Mouse (Mus musculus) myocyte (in vitro differentiated cells): ENCODE measurements around the gene Sdk1. TPM values are rescaled to one million over a fixed set of nuclear protein-coding genes. Genes with fewer than 3 reads are reported as not detected.

Experiments used
- H3K27me3 ChIP-seq: one replicate; pipeline ENCODE4 v1.6.1; 2011; ENCODE audit not compliant: control insufficient read depth, insufficient read depth, insufficient read length
- H3K36me3 ChIP-seq: one replicate; pipeline ENCODE4 v1.6.1; 2011; ENCODE audit not compliant: control insufficient read depth, insufficient read depth
- H3K4me2 ChIP-seq: one replicate; pipeline ENCODE4 v1.6.1; 2011; ENCODE audit warnings: low read depth, control low read depth
- H3K4me3 ChIP-seq: one replicate; pipeline ENCODE4 v1.5.1; 2011; ENCODE audit warnings: mild to moderate bottlenecking, control low read depth, moderate library complexity
- H3K79me2 ChIP-seq: one replicate; pipeline ENCODE4 v1.6.1; 2011; ENCODE audit not compliant: control insufficient read depth, insufficient read depth
- H3ac ChIP-seq: one replicate; pipeline ENCODE4 v1.6.1; 2011; ENCODE audit not compliant: control insufficient read depth, insufficient read length
- CEBPB ChIP-seq: IDR thresholded peaks from 2 replicates; pipeline ENCODE4 v1.6.1; 2011; ENCODE audit warnings: mild to moderate bottlenecking, moderate library complexity; ENCODE audit not compliant: poor library complexity, insufficient read depth, severe bottlenecking
- E2F4 ChIP-seq: IDR thresholded peaks from one replicate; pipeline ENCODE4 v1.6.1; 2011; ENCODE audit warnings: mild to moderate bottlenecking, control low read depth, moderate library complexity; ENCODE audit not compliant: insufficient read depth
- MAX ChIP-seq: IDR thresholded peaks from one replicate; pipeline ENCODE4 v1.6.1; 2011; ENCODE audit warnings: low read depth, mild to moderate bottlenecking, control low read depth
- MYOD1 ChIP-seq, 3 experiments: IDR thresholded peaks; one replicate each; pipeline ENCODE4 v1.6.1; 2011; ENCODE audit warnings: control low read depth in 2 of 3, low read depth in 2 of 3, mild to moderate bottlenecking in 2 of 3, moderate library complexity in 1 of 3; ENCODE audit not compliant: insufficient read length in 2 of 3, control insufficient read depth in 1 of 3
- MYOG ChIP-seq, 3 experiments: IDR thresholded peaks; one replicate each; pipeline ENCODE4 v1.6.1; 2011; ENCODE audit warnings: control low read depth in 2 of 3, low read depth in 2 of 3, mild to moderate bottlenecking in 2 of 3; ENCODE audit not compliant: insufficient read length in 2 of 3, control insufficient read depth in 1 of 3, insufficient read depth in 1 of 3
- POLR2A ChIP-seq: IDR thresholded peaks from one replicate; pipeline ENCODE4 v1.6.1; 2011; ENCODE audit warnings: low read depth, mild to moderate bottlenecking, control low read depth, moderate library complexity; ENCODE audit not compliant: insufficient read length
- POLR2AphosphoS2 ChIP-seq: IDR thresholded peaks from one replicate; pipeline ENCODE4 v1.6.1; 2011; ENCODE audit warnings: low read depth, control low read depth; ENCODE audit not compliant: insufficient read length
- REST ChIP-seq: IDR thresholded peaks from one replicate; pipeline ENCODE4 v1.6.1; 2011; ENCODE audit warnings: mild to moderate bottlenecking, control low read depth, moderate library complexity; ENCODE audit not compliant: insufficient read depth, insufficient read length
- SRF ChIP-seq: IDR thresholded peaks from one replicate; pipeline ENCODE4 v1.6.1; 2011; ENCODE audit warnings: low read depth; ENCODE audit not compliant: control insufficient read depth, insufficient read length
- TCF12 ChIP-seq: IDR thresholded peaks from one replicate; pipeline ENCODE4 v1.6.1; 2011; ENCODE audit warnings: mild to moderate bottlenecking, control low read depth; ENCODE audit not compliant: poor library complexity, insufficient read depth, severe bottlenecking
- TCF3 ChIP-seq: IDR thresholded peaks from one replicate; pipeline ENCODE4 v1.6.1; 2011; ENCODE audit warnings: low read depth, control low read depth; ENCODE audit not compliant: insufficient read length
- USF1 ChIP-seq: IDR thresholded peaks from one replicate; pipeline ENCODE4 v1.6.1; 2011; ENCODE audit warnings: low read depth, mild to moderate bottlenecking, control low read depth, moderate library complexity
- polyA plus RNA-seq: library from polyadenylated mRNA; unstranded; fragments of >200 nt; fragmentation: generic; extraction: Trizol; gene quantifications from one replicate; pipeline ENCODE4 v1.2.1, GENCODE M21; 2012; ENCODE audit warnings: missing spikeins

Gene Sdk1
- polyA plus RNA-seq, 1 experiment, result 1.6 TPM

DNA sequence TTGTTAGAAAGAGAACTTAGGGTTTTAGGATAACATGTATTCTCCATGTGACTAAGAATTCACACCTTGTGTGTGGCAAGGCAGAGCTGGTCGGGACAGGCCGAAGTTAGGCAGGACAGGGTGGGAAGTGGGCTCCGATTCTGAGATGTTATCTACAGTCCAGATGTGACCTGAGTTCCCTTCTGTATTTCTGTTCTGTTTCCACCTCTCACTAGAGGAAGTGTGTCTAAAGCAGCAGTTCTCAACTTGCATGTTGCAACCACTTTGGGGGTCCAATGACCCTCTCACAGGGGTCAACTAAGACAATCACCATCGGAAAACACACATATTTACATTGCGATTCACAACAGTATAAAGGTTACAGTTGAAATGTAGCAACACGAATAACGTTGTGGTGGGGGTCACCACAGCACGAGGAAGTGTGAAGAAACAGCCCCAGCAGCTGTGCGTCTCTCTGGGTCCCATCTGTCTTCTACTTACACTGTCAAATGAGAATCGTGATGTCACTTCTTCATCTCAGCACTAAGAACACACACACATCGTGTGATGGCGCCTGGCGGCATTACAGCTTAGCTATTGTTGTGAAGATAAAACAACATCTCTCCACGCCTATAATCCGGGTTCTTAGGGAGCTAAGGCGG, 583.6 kb downstream of the Sdk1 start:
- Histone ChIP-seq H3K79me2 (no peaks in the 10 kb centered on the region), H3K4me3 (no peak overlapping the region), H3K36me3 (no peaks in the 10 kb centered on the region), H3K27me3 (no peaks in the 10 kb centered on the region), H3ac (no peak overlapping the region), H3K4me2 (no peak overlapping the region)
- TF ChIP-seq CEBPB, result no peak
- no peak for TF ChIP-seq MYOG (IDR thresholded peaks at IDR 0.05; ENCODE audit: control insufficient read depth in 1 of 3, insufficient read depth in 1 of 3, insufficient read length in 2 of 3, low read depth in 2 of 3)
- no peak for TF ChIP-seq SRF
- no peak for TF ChIP-seq POLR2A
- no peak for TF ChIP-seq USF1
- TF ChIP-seq TCF12, result no peak
- no peak for TF ChIP-seq TCF3
- TF ChIP-seq MYOD1 (IDR thresholded peaks at IDR 0.05; ENCODE audit: control insufficient read depth in 1 of 3, insufficient read length in 2 of 3, low read depth in 2 of 3), result no peak
- no peak for TF ChIP-seq MAX
- no peak for TF ChIP-seq REST
- TF ChIP-seq POLR2AphosphoS2, result no peak
- TF ChIP-seq E2F4, result no peak

DNA sequence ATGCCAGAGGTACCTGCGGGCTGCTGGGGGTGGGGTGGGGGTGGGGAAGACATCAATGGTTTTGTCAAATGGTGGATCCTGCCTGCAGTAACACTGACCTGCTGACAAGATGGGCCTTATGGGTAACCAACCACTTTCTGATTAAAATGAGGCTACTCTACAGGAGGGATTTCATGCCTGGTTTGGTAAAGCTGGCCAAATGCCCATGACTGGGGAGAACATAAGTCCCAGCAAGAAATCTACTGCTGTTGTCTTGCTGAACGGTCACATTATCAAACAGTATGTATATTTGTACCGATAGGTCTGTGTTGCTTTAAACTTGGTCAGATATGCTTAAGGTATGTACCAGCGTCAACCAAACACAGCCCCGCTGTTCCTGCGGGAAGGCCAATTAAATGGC, 594.3 kb downstream of the Sdk1 start:
- Histone ChIP-seq H3K36me3 (no peaks in the 10 kb centered on the region), H3K27me3 (no peaks in the 10 kb centered on the region), H3K4me2 (no peak overlapping the region), H3K79me2 (no peaks in the 10 kb centered on the region), H3K4me3 (no peak overlapping the region), H3ac (no peak overlapping the region)
- TF ChIP-seq MYOG (IDR thresholded peaks at IDR 0.05; ENCODE audit: control insufficient read depth in 1 of 3, insufficient read depth in 1 of 3, insufficient read length in 2 of 3, low read depth in 2 of 3), result no peak
- no peak for TF ChIP-seq MAX

DNA sequence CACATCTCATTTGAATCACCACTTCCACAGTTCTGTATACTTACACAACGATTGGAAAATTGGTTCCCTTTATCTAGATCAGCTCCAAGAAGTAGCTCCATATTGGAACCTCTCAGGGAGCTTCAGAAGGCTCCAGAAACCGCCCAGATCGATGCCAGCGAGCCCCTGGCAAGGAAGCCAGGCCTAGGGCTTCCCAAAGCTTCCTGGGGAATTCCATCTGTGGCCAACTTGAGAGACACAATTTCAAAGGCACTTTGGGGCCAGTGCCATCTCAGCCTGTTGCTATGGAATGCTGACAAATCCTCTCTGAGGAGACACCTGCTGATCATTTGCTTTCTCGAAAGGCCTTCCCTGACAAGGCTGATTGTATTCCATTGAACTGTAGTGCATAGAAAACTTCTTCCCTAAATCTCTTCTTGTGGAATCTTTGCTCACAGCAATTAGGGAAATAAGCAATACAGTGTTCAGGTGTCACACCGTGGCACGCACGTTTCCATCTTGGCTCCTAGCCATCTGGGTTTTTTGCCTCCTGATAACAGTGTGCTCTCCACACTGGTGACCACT, 595.7 kb downstream of the Sdk1 start:
- Histone ChIP-seq H3K4me2 (no peak overlapping the region), H3K79me2 (no peaks in the 10 kb centered on the region), H3K27me3 (no peaks in the 10 kb centered on the region), H3K4me3 (no peak overlapping the region), H3ac (no peak overlapping the region), H3K36me3 (no peaks in the 10 kb centered on the region)
- no peak for TF ChIP-seq USF1
- no peak for TF ChIP-seq TCF3
- TF ChIP-seq CEBPB, result no peak
- no peak for TF ChIP-seq MAX
- TF ChIP-seq SRF, result no peak
- TF ChIP-seq TCF12, result no peak
- TF ChIP-seq MYOG (IDR thresholded peaks at IDR 0.05; ENCODE audit: control insufficient read depth in 1 of 3, insufficient read depth in 1 of 3, insufficient read length in 2 of 3, low read depth in 2 of 3), result no peak
- TF ChIP-seq POLR2AphosphoS2, result no peak
- TF ChIP-seq MYOD1 (IDR thresholded peaks at IDR 0.05; ENCODE audit: control insufficient read depth in 1 of 3, insufficient read length in 2 of 3, low read depth in 2 of 3), result no peak
- TF ChIP-seq REST, result no peak
- no peak for TF ChIP-seq E2F4
- TF ChIP-seq POLR2A, result no peak

DNA sequence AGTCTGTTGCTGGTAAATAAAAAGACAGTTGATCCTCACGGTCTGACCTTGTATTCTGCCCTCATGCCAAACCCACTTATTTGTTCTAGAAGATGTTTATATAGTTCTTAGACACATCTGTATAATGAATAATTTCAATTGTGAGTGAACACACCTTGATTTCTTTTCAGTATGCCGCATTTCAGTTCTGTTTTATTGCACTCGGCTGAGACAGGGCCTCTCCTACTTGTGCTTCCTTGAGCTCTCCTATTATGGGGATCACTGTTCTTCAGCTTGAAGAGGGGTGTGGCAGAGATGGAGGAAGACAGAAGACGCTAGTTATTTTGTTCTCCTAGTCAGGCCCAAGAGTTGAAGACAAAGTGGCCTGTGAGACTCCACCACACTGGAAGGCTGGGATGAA, 603.4 kb downstream of the Sdk1 start:
- Histone ChIP-seq H3K36me3 (no peaks in the 10 kb centered on the region), H3K4me2 (no peak overlapping the region), H3K4me3 (no peak overlapping the region), H3K79me2 (no peaks in the 10 kb centered on the region), H3ac (no peak overlapping the region), H3K27me3 (no peaks in the 10 kb centered on the region)
- TF ChIP-seq POLR2A, result no peak
- no peak for TF ChIP-seq CEBPB
- no peak for TF ChIP-seq REST
- no peak for TF ChIP-seq MYOD1 (IDR thresholded peaks at IDR 0.05; ENCODE audit: control insufficient read depth in 1 of 3, insufficient read length in 2 of 3, low read depth in 2 of 3)
- TF ChIP-seq SRF, result no peak
- TF ChIP-seq MAX, result no peak
- no peak for TF ChIP-seq E2F4
- no peak for TF ChIP-seq TCF12
- no peak for TF ChIP-seq MYOG (IDR thresholded peaks at IDR 0.05; ENCODE audit: control insufficient read depth in 1 of 3, insufficient read depth in 1 of 3, insufficient read length in 2 of 3, low read depth in 2 of 3)
- TF ChIP-seq TCF3, result no peak
- no peak for TF ChIP-seq POLR2AphosphoS2
- TF ChIP-seq USF1, result no peak

DNA sequence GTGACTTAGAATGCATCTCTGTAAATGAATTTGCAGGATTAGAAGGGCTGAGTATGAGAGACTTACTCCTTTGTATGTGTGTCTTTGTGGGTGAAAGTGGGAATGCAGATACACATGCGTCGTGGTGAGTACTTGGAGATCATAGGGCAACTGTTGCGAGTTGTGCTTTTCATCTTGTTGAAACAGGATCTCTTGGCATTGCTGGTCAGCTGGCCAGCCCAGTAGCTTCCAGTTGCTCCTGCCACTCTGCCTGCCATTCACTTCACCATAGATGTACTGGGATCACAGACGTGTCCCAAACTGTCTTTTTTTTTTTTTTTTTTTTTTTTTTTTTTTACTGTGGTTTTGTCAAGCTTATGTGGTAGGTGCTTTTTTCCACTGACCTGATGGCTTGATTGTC, 606.4 kb downstream of the Sdk1 start:
- H3K36me3 ChIP-seq, result no peaks in the 10 kb centered on the region
- H3ac ChIP-seq, result no peak overlapping the region
- TF ChIP-seq POLR2AphosphoS2 (no peak), REST (no peak), TCF12 (peak; percentile 5), MAX (no peak), TCF3 (no peak), MYOG (IDR thresholded peaks at IDR 0.05; ENCODE audit: control insufficient read depth in 1 of 3, insufficient read depth in 1 of 3, insufficient read length in 2 of 3, low read depth in 2 of 3) (peak in 1 of 3 experiments; percentile 15), E2F4 (no peak), SRF (no peak), MYOD1 (IDR thresholded peaks at IDR 0.05; ENCODE audit: control insufficient read depth in 1 of 3, insufficient read length in 2 of 3, low read depth in 2 of 3) (peak; percentile 41 to 93 (median 74)), USF1 (no peak), CEBPB (no peak), POLR2A (no peak)
- H3K79me2 ChIP-seq, result no peaks in the 10 kb centered on the region
- no peak overlapping the region for H3K4me3 ChIP-seq
- H3K27me3 ChIP-seq, result no peaks in the 10 kb centered on the region
- H3K4me2 ChIP-seq, result no peak overlapping the region
